Mouse (Mus musculus): ENCODE measurements around the gene Cxcl16. TPM values are rescaled to one million over a fixed set of nuclear protein-coding genes. Genes with fewer than 3 reads are reported as not detected.

Gene Cxcl16
- polyA plus RNA-seq, 1 experiment: 23.1 TPM

- Histone ChIP-seq H3K27me3 (replicated peaks) (peaks cover 2% of the 10 kb centered on the region), H3K4me1 (peaks cover 21% of the 10 kb centered on the region)
Measured at GRCm38 (mm10) chr11:70419486-70419885, 40.3 kb downstream of the Cxcl16 start.

GRCm38 (mm10) chr11:70418199-70418598 lies 41.6 kb downstream of the Cxcl16 start:
- Histone ChIP-seq H3K4me1 (peaks cover 23% of the 10 kb centered on the region), H3K4me3 (replicated peaks) (no peak overlapping the region), H3K36me3 (replicated peaks; ENCODE audit: low read length) (no peaks in the 10 kb centered on the region), H3K9me3 (no peaks in the 10 kb centered on the region), H3K27me3 (replicated peaks) (peaks cover 2% of the 10 kb centered on the region)
- TF ChIP-seq FLI1 (IDR thresholded peaks at IDR 0.05; ENCODE audit: low read length) (no peak), GATA1 (IDR thresholded peaks at IDR 0.05; ENCODE audit: borderline replicate concordance, low read length) (no peak)

More at GRCm38 (mm10) chr11:70419486-70419885, 40.3 kb downstream of the Cxcl16 start:
- TF ChIP-seq FLI1 (IDR thresholded peaks at IDR 0.05; ENCODE audit: low read length): no peak
- TF ChIP-seq GATA1 (IDR thresholded peaks at IDR 0.05; ENCODE audit: borderline replicate concordance, low read length): no peak
- Histone ChIP-seq H3K9me3 (no peaks in the 10 kb centered on the region), H3K4me3 (replicated peaks) (no peak overlapping the region), H3K36me3 (replicated peaks; ENCODE audit: low read length) (no peaks in the 10 kb centered on the region)

- Histone ChIP-seq H3K4me1 (peaks cover 41% of the 10 kb centered on the region), H3K4me3 (replicated peaks) (peak overlapping the region; percentile 21), H3K9me3 (no peaks in the 10 kb centered on the region), H3K27me3 (replicated peaks) (peaks cover 2% of the 10 kb centered on the region), H3K36me3 (replicated peaks; ENCODE audit: low read length) (no peaks in the 10 kb centered on the region)
- no peak for TF ChIP-seq FLI1 (IDR thresholded peaks at IDR 0.05; ENCODE audit: low read length)
Measured at GRCm38 (mm10) chr11:70413961-70414360, 45.8 kb downstream of the Cxcl16 start.

- no peaks in the 10 kb centered on the region for H3K9me3 ChIP-seq
- no peak overlapping the region for H3K4me3 ChIP-seq (replicated peaks)
- H3K4me1 ChIP-seq: peaks cover 51% of the 10 kb centered on the region
- peaks cover under 1% of the 10 kb centered on the region for H3K36me3 ChIP-seq (replicated peaks; ENCODE audit: low read length)
- peaks cover 2% of the 10 kb centered on the region for H3K27me3 ChIP-seq (replicated peaks)
- TF ChIP-seq GATA1 (IDR thresholded peaks at IDR 0.05; ENCODE audit: borderline replicate concordance, low read length) (no peak), FLI1 (IDR thresholded peaks at IDR 0.05; ENCODE audit: low read length) (no peak)
Measured at GRCm38 (mm10) chr11:70412591-70412990, 47.2 kb downstream of the Cxcl16 start.

- peaks cover 58% of the 10 kb centered on the region for H3K4me1 ChIP-seq
- H3K27me3 ChIP-seq (replicated peaks): peaks cover 2% of the 10 kb centered on the region
- peak overlapping the region; percentile 97 for H3K4me3 ChIP-seq (replicated peaks)
- no peaks in the 10 kb centered on the region for H3K9me3 ChIP-seq
- H3K36me3 ChIP-seq (replicated peaks; ENCODE audit: low read length): peaks cover 21% of the 10 kb centered on the region
- TF ChIP-seq GATA1 (IDR thresholded peaks at IDR 0.05; ENCODE audit: borderline replicate concordance, low read length) (no peak), FLI1 (IDR thresholded peaks at IDR 0.05; ENCODE audit: low read length) (no peak)
Measured at GRCm38 (mm10) chr11:70410297-70410643, 49.5 kb downstream of the Cxcl16 start.

GRCm38 (mm10) chr11:70409594-70410296 lies 50.0 kb downstream of the Cxcl16 start, which contains the start of gene Pelp1:
Gene Pelp1, minus strand, starts transcription at chr11:70410031.
- peaks cover 26% of the 10 kb centered on the region for H3K36me3 ChIP-seq (replicated peaks; ENCODE audit: low read length)
- H3K27me3 ChIP-seq (replicated peaks): peaks cover under 1% of the 10 kb centered on the region
- peak within 1 kb of the TSS; percentile 97 for H3K4me3 ChIP-seq (replicated peaks)
- TF ChIP-seq FLI1 (IDR thresholded peaks at IDR 0.05; ENCODE audit: low read length): peak; percentile 28; the same call in 1 of the 2 replicates
- no peak for TF ChIP-seq GATA1 (IDR thresholded peaks at IDR 0.05; ENCODE audit: borderline replicate concordance, low read length)
- H3K9me3 ChIP-seq: no peaks in the 10 kb centered on the region
- peaks cover 54% of the 10 kb centered on the region for H3K4me1 ChIP-seq

Other genes with a start within 250 kb of the Cxcl16 start
- not detected in 2 replicates for gene Slc16a11, start 247.2 kb downstream of the Cxcl16 start, polyA plus RNA-seq (2012; ENCODE audit: insufficient read depth, low replicate concordance)
- gene Slc16a13, start 238.9 kb downstream of the Cxcl16 start, polyA plus RNA-seq (2012; ENCODE audit: insufficient read depth, low replicate concordance): 5.3 and 8.1 TPM in 2 replicates
- not detected in 2 replicates for gene Bcl6b, start 230.2 kb downstream of the Cxcl16 start, polyA plus RNA-seq (2012; ENCODE audit: insufficient read depth, low replicate concordance)
- gene 0610010K14Rik, start 222.1 kb downstream of the Cxcl16 start, polyA plus RNA-seq (2012; ENCODE audit: insufficient read depth, low replicate concordance): 169 and 210 TPM in 2 replicates
- 25.7 and 41.9 TPM in 2 replicates for gene Gm21988, start 220.2 kb downstream of the Cxcl16 start, polyA plus RNA-seq (2012; ENCODE audit: insufficient read depth, low replicate concordance)
- gene Rnasek, start 220.1 kb downstream of the Cxcl16 start, polyA plus RNA-seq (2012; ENCODE audit: insufficient read depth, low replicate concordance): 869 and 1,064 TPM in 2 replicates
- gene Alox12, start 204.6 kb downstream of the Cxcl16 start, polyA plus RNA-seq (2012; ENCODE audit: insufficient read depth, low replicate concordance): 66.3 and 164 TPM in 2 replicates
- gene Alox12e, start 137.4 kb downstream of the Cxcl16 start, polyA plus RNA-seq (2012; ENCODE audit: insufficient read depth, low replicate concordance): 0.03 TPM in 1 of 2 replicates, not detected in the other
- 0.50 TPM in 1 of 2 replicates, not detected in the other for gene Alox15, start 108.0 kb downstream of the Cxcl16 start, polyA plus RNA-seq (2012; ENCODE audit: insufficient read depth, low replicate concordance)
- gene Pelp1, start 50.0 kb downstream of the Cxcl16 start, polyA plus RNA-seq (2012; ENCODE audit: insufficient read depth, low replicate concordance): 30.9 and 36.1 TPM in 2 replicates
- 1,596 and 3,155 TPM in 2 replicates for gene Arrb2, start 27.3 kb downstream of the Cxcl16 start, polyA plus RNA-seq (2012; ENCODE audit: insufficient read depth, low replicate concordance)
- gene Med11, start 8.1 kb downstream of the Cxcl16 start, polyA plus RNA-seq (2012; ENCODE audit: insufficient read depth, low replicate concordance): 47.7 and 52.0 TPM in 2 replicates
- 2.1 and 3.6 TPM in 2 replicates for gene Zmynd15, start 551 bp downstream of the Cxcl16 start, polyA plus RNA-seq (2012; ENCODE audit: insufficient read depth, low replicate concordance)
- 0.55 TPM in 1 of 2 replicates, not detected in the other for gene Tm4sf5, start 45.3 kb upstream of the Cxcl16 start, polyA plus RNA-seq (2012; ENCODE audit: insufficient read depth, low replicate concordance)
- gene Vmo1, start 54.6 kb upstream of the Cxcl16 start, polyA plus RNA-seq (2012; ENCODE audit: insufficient read depth, low replicate concordance): not detected in 2 replicates
- not detected in 2 replicates for gene Gltpd2, start 59.2 kb upstream of the Cxcl16 start, polyA plus RNA-seq (2012; ENCODE audit: insufficient read depth, low replicate concordance)
- gene Psmb6, start 65.4 kb upstream of the Cxcl16 start, polyA plus RNA-seq (2012; ENCODE audit: insufficient read depth, low replicate concordance): 79.0 and 226 TPM in 2 replicates
- not detected in 2 replicates for gene Gm40193, start 73.0 kb upstream of the Cxcl16 start, polyA plus RNA-seq (2012; ENCODE audit: insufficient read depth, low replicate concordance)
- gene Pld2, start 80.1 kb upstream of the Cxcl16 start, polyA plus RNA-seq (2012; ENCODE audit: insufficient read depth, low replicate concordance): 1.1 TPM in 1 of 2 replicates, not detected in the other
- gene Mink1, start 102.9 kb upstream of the Cxcl16 start, polyA plus RNA-seq (2012; ENCODE audit: insufficient read depth, low replicate concordance): 122 and 129 TPM in 2 replicates
- not detected in 2 replicates for gene 4930544D05Rik, start 155.9 kb upstream of the Cxcl16 start, polyA plus RNA-seq (2012; ENCODE audit: insufficient read depth, low replicate concordance)
- 0.83 TPM in 1 of 2 replicates, not detected in the other for gene Chrne, start 159.2 kb upstream of the Cxcl16 start, polyA plus RNA-seq (2012; ENCODE audit: insufficient read depth, low replicate concordance)
- 898 and 1,061 TPM in 2 replicates for gene Gp1ba, start 179.1 kb upstream of the Cxcl16 start, polyA plus RNA-seq (2012; ENCODE audit: insufficient read depth, low replicate concordance)
- 102 and 125 TPM in 2 replicates for gene Rnf167, start 187.3 kb upstream of the Cxcl16 start, polyA plus RNA-seq (2012; ENCODE audit: insufficient read depth, low replicate concordance)
- gene Slc25a11, start 187.5 kb upstream of the Cxcl16 start, polyA plus RNA-seq (2012; ENCODE audit: insufficient read depth, low replicate concordance): 15.7 and 78.7 TPM in 2 replicates
- gene Pfn1, start 194.7 kb upstream of the Cxcl16 start, polyA plus RNA-seq (2012; ENCODE audit: insufficient read depth, low replicate concordance): 9,580 and 14,702 TPM in 2 replicates
- gene Eno3, start 197.2 kb upstream of the Cxcl16 start, polyA plus RNA-seq (2012; ENCODE audit: insufficient read depth, low replicate concordance): 4.2 and 8.4 TPM in 2 replicates
- gene Spag7, start 209.4 kb upstream of the Cxcl16 start, polyA plus RNA-seq (2012; ENCODE audit: insufficient read depth, low replicate concordance): 40.5 and 288 TPM in 2 replicates
- 22.6 and 68.5 TPM in 2 replicates for gene Camta2, start 228.1 kb upstream of the Cxcl16 start, polyA plus RNA-seq (2012; ENCODE audit: insufficient read depth, low replicate concordance)
- gene Inca1, start 240.2 kb upstream of the Cxcl16 start, polyA plus RNA-seq (2012; ENCODE audit: insufficient read depth, low replicate concordance): not detected in 2 replicates
- 6.4 and 13.9 TPM in 2 replicates for gene Kif1c, start 240.6 kb upstream of the Cxcl16 start, polyA plus RNA-seq (2012; ENCODE audit: insufficient read depth, low replicate concordance)